Mouse (Mus musculus): Measurements from ENCODE around the gene Pcnx2. TPM values are rescaled to one million over a fixed set of nuclear protein-coding genes. Genes with fewer than 3 reads are reported as not detected.

Gene Pcnx2
- total RNA-seq, 2 experiments from 2014 or later: not detected

DNA sequence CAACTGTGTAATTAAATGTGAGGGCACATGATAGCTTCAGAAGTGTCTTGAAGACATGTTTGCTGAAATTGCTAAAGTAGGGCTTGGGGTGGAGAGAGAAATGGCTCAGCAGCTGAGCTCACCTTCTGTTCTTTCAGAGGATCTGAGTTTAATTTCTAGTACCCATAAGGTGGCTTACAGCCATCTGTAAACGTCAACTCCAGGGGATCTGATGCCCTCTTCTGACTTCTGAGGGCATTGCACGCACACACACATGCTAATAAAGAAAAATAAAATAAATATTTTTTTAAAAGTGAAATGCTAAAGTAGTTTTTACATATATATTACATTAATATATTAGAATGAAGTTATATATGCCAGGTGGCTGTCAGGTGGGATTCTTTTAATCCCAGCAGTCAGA, 3.0 kb upstream of the Pcnx2 start:
- no peak for ATAC-seq (replicated peaks; ENCODE audit: poor library complexity, severe bottlenecking)

DNA sequence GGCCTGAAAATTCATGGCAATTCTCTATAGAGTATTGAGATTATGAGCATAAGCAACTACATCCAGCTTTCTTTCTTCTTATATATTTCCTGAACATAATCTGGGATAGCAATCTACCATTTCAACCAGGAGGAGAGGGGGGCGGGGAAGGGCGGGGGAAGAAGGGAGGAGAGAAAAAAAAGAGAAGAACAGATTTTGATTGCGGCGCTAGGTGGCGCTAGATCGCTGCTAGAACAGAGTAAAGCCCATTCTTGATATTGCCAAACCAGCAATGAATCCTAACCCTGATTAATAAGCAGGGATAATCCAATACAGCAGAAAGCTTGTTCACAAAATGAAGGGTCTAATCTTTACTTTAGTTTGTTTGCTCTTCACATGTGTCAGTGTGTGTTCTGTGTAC, 782 bp upstream of the Pcnx2 start:
- ATAC-seq (replicated peaks; ENCODE audit: poor library complexity, severe bottlenecking): peak; percentile 40; the same call in 1 of the 2 replicates

DNA sequence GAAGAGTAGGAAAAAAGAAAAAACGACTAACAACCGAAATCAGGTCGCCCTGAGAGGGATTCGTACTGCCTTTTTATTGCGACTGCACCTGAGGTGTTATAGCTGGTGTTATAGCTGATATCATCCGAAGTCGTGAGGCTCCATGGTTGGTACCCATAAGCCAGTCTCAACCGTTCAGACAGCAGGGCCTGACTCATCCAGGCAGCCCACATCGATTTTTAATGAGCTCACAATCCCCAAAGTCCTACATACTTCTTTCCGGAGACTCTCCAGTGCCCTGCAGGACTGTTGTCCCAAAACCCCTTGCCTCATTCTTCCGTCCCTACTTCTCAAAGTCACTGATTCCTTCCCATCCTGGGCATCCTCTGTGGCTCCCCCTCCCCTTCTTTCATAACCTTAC, 729 bp downstream of the Pcnx2 start:
- no peak for ATAC-seq (replicated peaks; ENCODE audit: poor library complexity, severe bottlenecking)

DNA sequence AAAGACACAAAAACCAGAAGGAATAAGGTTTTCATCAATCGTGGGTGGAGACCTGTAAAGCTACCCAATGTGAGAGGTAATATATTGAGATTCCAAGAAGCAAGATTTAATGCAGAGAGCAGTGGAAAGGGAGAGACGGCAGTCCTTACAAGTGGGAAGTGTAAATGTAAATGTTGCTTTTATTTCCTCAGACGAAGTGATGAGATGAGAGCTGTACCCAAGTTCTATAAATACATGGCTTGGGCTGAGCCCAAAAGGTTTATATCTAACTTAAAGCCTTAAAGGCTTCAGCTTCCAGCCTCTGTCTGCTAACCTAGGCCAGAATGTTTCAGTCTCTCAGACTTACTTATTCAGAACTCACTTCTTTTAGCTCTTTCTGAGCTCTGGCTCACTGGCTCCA, 8.2 kb downstream of the Pcnx2 start:
- no peak for ATAC-seq (replicated peaks; ENCODE audit: poor library complexity, severe bottlenecking)

DNA sequence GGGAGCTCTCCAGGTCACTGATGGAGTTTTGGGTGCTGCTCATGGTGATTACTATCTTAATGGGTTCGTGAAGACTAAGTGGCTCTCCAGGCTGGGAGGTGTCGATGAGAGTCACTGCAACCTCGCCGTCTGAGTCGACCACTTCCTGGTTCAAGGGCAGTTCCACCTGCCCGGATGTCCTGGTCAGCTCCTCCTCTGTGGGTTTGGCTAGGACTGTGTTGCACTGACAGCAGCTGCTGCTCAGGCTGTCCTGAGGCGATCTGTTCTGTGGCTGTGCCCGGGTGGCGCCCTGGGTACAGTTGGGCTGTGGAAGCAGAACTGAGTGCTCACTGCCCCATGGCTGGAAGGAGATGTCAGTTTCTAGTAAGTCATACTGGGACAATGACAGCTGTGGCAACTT, 10.6 kb downstream of the Pcnx2 start:
- peak; percentile 37; the same call in 1 of the 2 replicates for ATAC-seq (replicated peaks; ENCODE audit: poor library complexity, severe bottlenecking)

DNA sequence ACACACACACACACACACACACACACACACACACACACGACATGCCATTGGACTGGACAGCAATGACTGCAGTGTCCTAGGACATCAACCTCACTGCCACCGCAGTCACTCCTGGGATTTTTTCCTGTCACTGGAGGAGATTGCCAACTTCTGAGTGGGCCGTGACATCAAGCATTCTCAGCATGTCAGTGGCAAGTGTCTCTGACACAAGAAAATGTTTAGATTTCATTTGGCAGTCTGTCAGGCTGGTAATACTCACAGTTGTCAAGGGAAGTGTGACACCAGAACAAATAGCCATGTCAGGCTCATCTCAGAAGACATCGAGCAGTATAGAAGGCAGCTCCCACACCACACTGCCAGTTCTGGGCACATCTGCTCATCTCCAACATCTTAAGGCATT, 17.7 kb downstream of the Pcnx2 start:
- ATAC-seq (replicated peaks; ENCODE audit: poor library complexity, severe bottlenecking): no peak

DNA sequence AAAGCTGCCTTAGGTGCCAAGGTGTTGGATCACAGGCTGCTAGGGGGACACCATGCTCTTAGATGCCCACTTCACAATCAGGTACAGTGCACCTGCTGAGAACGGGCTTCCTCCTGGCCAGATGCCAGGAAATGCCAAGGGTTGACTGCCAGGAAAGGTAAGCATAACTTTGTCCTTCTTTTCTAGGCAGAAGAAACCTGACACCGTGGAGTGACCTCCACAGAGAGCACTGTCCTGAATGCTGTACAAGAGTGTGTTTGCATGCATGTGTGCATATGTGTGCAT, 24.9 kb downstream of the Pcnx2 start:
- no peak for ATAC-seq (replicated peaks; ENCODE audit: poor library complexity, severe bottlenecking)

DNA sequence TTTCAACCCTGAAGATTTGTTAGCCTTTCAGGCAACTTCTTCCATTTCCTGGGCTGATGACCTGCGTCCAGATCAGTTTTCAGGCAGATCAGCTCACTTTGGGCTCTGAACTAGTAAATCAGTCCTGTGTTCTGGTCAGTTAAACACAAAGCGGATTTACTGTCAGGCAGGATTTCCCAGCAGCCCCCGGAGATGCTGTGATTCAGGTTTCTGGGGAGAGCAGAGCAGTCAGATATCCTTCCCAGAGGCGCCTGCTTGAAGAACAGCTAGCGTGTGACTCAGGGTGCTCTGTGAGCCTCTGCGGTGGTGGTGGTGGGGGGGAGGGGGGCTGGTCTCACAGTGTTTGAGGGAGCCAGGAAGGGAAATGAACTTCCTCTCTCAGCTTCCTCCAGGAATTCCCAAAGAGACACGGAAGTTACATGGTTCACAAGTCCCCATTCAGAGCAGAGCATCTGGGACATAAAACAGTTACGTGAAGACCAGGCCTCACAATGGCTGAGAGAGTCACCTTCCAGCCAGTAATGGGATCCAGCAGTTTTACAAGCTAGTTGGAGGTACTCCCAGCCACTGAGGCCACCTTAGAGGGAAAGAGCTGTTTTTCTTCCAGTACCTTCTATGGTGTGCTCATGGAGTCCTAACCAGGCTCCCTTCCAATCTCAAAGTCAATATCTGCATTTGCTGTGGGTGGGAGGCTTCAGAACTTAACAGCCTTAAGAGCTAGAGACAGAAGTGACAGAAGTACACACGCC, 25.4 kb downstream of the Pcnx2 start:
- ATAC-seq (replicated peaks; ENCODE audit: poor library complexity, severe bottlenecking): no peak

DNA sequence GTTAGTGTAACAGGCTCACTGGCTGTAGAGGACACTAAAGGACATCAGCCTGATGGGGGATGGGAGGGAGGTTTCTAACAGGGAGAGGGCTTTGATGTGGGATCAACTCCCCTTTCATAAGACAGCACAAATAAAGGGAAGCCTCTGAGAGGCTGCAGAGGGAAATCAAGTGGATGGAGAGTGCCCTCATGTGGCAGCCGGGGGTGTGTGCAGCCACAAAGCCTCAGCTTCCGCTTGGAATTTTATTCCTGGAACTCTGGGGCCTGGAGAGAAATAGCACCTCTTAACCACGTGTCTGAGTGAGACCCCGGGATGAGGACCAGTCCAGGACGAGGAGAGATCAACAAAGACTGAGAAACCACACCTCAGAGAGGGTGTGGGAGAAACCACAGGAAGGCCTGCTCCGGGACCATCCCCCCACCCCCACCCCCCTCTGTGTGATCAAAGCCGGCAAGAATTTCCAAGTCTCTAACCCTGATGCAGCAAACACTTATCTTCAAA, 27.2 kb downstream of the Pcnx2 start:
- ATAC-seq (replicated peaks; ENCODE audit: poor library complexity, severe bottlenecking): peak; percentile 68

DNA sequence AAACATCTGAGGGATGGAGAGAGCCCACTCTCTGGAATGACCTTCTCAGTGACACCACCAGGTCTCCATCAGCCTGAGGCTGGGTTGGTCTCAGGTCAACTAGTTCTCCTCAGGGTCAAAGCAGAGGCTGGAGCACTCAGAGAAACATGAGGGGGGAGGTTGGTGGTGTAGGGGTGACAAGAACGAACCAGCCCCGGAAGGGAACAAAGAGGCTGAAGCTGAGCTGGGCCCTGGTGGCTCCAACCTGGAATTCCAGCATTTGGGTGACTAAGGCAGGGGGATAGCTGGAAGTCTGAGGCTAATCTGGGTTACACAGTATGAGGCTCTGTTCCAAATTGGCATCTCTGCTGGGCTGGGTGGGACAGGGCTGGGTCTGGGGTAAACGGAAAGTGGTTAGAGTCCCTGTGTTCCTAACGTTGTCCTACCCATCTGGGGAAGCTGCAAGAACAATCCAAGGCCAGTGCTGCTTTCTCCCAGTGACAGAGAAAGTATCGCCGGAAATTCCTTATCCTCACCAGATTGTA, 27.9 kb downstream of the Pcnx2 start:
- ATAC-seq (replicated peaks; ENCODE audit: poor library complexity, severe bottlenecking): no peak

DNA sequence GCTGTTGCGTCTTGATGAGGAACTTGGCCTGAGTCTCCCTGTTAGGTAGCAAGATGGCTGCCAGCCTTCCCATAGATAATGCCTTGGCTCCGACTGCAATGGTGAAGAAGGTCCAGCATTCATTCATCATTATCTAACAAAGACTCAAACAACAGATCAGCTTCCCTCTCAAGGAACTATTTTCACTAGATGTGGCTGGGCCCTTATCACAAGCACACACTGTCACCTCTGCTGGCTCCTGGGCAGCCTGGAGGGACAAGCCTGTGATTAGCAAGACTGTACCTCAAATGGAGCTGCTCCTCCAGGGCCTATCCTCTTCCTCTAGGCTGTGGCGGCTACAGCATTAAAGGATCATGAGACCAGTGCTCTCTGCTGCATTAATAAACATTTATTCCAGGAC, 28.4 kb downstream of the Pcnx2 start:
- ATAC-seq (replicated peaks; ENCODE audit: poor library complexity, severe bottlenecking): no peak

DNA sequence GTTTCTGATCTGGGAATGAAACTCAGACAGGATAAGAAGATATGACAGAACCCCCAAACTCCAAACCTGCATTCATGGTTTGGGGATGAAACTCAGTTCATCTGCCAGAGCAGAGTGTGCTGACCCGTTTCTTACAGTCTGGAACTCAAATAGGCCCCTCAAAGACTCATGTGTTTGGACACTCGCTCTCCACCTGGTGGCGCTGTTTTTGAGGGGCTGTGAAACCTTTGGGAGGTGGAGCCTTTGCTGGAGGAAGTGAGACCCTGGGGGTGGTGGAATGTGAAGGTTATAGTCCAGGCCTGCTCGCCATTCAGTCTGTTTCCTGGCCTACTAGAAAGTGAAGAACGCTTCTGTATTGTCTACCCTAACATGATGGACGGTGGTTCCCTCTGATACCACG, 29.6 kb downstream of the Pcnx2 start:
- peak; percentile 47 for ATAC-seq (replicated peaks; ENCODE audit: poor library complexity, severe bottlenecking)

DNA sequence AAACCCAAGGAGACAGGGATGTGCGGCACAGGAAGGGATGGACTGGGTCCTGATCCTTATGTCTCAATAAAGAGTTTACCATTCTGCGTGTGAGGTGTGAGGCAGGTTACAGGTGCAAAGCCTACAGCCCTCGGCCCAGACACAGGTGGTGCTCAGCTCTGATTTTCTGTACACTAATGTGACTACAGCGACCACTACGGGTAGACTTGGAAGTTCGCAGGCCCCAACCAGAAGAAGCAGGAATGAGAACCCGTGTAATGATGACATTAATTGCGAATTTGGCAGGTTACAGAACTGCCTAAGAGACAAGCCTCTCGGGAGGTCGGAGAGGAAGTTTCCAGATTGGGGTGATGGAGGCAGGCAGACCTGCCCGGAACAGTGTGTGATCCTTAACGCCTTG, 32.0 kb downstream of the Pcnx2 start:
- ATAC-seq (replicated peaks; ENCODE audit: poor library complexity, severe bottlenecking): no peak

DNA sequence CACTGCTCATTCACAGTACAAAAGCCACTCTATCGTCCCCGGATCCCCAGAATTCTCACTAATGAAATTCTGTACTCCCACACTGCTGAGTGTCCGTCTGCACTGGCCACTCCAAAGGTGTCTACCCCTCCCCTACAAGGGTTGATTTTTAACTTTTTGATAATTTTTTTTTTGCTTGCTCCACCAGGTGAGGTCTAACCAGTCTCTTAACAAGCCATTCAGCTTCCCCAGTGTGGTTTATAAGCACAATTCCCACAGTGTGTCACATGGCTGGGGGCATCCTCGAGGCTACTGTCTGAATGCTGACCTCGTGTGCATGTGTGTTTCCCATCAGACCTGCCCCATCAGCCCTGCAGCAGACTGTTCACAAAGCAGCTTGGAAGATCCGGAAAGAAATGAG, 40.9 kb downstream of the Pcnx2 start:
- no peak for ATAC-seq (replicated peaks; ENCODE audit: poor library complexity, severe bottlenecking)

DNA sequence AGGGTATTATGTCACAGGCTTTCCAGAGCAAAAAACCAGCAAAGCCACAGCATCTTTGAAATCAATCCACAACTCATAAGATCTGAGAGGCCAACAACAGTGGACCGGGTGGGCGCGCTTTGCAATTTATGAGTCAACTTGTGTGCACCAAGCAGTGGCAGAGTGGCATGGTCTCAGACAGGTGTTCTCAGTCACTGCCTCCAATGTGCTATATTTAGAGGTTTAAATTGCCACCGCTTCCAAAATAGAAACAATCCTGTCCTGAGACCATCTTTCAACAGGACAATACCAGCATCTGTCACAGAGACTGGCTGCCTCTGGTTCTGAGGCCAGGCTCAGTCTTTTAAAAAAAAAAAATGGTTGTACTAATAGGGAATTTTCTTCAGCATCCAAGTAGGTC, 42.0 kb downstream of the Pcnx2 start:
- ATAC-seq (replicated peaks; ENCODE audit: poor library complexity, severe bottlenecking): no peak

DNA sequence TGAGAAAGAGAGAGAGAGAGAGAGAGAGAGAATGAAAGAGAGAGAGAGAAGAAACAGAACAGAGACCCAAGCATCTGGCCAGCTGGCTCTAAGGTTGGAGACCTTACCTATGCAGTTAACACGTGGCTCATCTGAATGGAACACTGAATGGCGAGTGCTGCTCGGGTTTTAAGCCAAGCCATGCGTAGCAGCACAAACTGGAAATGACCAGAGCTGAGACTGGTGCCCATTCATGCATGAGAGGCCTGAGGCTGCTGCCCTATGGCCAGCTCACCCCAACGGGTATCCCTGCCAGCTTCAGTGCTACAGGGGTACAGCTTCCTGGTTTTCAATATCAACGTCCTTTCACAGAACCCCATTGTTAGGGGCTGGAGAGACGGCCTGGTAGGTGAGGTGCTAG, 43.7 kb downstream of the Pcnx2 start:
- no peak for ATAC-seq (replicated peaks; ENCODE audit: poor library complexity, severe bottlenecking)

DNA sequence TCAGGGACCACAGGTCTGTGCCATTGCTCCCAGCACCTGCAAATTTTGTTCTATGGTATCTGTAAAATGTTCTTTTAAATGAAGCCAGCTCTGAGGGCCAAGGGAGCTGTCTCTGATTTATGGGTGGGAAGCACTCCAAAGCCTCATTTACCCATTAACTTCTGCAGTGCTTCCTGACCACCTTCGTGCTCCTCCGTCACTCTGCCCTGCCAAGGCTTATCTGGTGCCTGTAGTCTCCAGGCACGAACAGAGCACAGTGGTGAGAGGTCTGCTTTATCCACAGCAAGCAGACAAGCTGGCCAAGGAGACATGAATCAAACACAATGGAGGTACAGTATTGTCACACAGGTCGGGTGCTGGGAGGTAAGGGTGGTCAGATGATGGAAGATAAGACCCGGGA, 44.8 kb downstream of the Pcnx2 start:
- no peak for ATAC-seq (replicated peaks; ENCODE audit: poor library complexity, severe bottlenecking)

DNA sequence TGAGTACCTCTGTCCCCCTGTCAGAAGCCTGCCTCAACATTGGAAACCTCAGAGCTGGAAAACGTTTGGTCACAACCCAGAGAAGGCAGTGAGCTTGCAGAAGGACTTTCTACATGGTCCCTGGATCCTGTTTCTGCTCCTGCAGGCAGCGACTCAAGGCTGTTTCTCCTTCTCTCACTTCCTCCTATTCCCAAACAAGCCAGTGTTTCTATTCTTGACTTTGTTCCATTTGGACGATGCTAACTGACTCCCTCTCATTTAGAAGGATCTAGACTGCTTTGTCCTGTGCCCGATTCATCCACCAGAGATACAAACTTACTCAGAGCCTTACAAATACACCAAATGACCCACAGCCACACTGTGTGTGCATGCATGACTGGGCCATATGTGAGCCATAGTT, 48.9 kb downstream of the Pcnx2 start:
- ATAC-seq (replicated peaks; ENCODE audit: poor library complexity, severe bottlenecking): no peak

DNA sequence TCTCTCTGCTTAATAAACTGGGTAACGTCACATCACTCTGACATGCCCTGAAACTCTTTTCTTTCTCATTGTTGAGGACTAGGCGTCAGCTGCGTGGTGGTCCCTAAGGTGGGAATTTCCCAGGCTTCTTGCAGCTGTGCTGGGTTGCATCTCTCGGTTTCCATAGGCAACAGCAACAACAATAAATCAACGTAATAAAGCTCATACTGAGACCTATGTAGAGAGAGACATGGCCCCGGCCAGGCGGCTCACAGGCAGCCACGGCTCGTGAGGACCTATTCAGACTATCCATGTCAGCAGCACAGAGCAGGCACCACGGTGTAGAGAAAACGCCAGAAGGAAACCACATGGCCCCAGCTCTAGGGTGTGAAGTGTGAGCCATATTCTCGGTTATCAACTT, 50.3 kb downstream of the Pcnx2 start:
- ATAC-seq (replicated peaks; ENCODE audit: poor library complexity, severe bottlenecking): no peak

DNA sequence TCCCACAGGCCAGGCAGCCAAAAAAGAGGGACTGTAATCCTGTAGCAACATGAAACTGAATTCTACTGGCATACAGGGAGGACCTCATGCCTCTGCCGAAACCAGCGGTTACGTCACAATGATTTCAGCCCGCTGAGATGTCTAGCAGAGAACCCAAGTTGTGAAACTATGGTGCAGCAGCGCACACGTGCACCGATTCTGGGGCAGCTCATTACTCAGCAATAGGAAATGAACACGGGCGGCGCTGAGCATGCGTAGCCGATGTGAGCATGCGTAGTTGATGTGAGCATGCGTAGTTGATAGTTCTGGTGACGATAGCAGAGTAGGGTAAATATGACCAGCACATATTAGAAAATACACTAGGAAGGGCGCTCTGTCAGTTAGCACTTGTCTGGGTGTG, 52.8 kb downstream of the Pcnx2 start:
- peak; percentile 96 for ATAC-seq (replicated peaks; ENCODE audit: poor library complexity, severe bottlenecking)

DNA sequence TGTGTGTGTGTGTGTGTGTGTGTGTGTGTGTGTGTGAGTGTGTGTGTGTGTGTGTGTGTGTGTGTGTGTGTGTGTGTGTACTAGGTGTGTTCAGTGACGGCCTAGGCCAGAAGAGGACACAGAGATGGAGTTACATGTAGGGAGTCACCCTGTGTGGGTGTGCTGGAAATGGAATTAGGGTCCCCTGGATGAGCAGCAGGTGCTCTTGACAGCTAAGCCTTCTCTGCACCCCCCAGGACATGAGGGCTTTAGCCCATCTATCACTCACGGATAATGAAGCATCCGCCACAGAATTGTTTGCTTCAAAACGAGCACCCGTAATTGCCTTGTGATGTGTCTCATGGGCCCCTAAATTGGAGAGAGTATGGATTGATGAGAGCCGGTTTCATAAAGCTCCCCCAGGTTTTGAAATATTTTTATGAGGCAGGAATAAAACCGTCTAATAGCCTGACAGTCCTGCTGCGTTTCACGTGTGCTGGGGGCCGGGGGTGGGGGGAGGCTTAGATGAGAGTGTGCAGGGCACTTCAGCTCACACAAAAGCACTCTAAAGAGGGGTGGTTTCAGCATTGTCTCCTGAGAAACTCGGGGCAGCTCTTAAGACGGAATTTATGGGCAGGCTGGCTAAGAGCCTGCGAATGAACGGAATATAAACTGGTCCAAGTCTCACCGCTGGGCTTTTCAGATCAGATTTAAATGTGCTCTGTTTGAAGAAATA, 54.8 kb downstream of the Pcnx2 start:
- no peak for ATAC-seq (replicated peaks; ENCODE audit: poor library complexity, severe bottlenecking)

DNA sequence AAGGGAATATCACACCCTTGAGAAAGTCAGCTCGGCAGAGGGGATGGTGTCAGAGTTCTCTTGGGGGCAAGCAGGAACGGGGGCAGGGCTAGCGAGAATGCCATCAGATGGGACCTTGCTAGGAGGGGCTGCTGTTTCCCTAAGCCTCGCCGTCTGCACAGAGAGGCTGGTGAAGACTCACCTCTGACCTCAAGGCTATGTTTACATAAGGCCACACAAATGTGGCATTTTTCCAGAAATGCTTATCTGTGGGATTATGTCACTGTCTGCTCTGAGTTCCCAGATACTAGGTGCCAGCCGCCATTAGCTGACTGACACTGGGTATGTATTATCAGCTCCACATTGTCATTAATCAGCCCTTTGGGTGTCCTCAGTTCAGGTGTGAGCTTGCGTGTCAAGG, 56.0 kb downstream of the Pcnx2 start:
- no peak for ATAC-seq (replicated peaks; ENCODE audit: poor library complexity, severe bottlenecking)

Measured in granulocyte monocyte progenitor cell, adult 5-6 weeks (primary cell).